Mouse (Mus musculus) hindbrain, embryonic 11.5 days (tissue): ENCODE data around the gene Eif2ak4. TPM values are rescaled to one million over a fixed set of nuclear protein-coding genes. Genes with fewer than 3 reads are reported as not detected.

Source experiments
- ATAC-seq: fragments of 200-750 bp; cut with Nextera tagmentation; 2 replicates; pipeline ENCODE4 v1.8.0; 2017; ENCODE audit warnings: mild to moderate bottlenecking, moderate TSS enrichment, moderate library complexity; ENCODE audit not compliant: low FRiP score
- DNase-seq: peaks from one replicate; pipeline ENCODE4 v3.0.0-alpha.2; 2015; ENCODE audit warnings: low spot score
- H3K27ac ChIP-seq: fragments of 300-500 bp; sonication (generic); 2 replicates; pipeline ENCODE4 v1.5.1; 2014; ENCODE audit warnings: mild to moderate bottlenecking, low read depth, low read length
- H3K27me3 ChIP-seq: fragments of 300-500 bp; sonication (generic); 2 replicates; pipeline ENCODE4 v1.6.1; 2014; ENCODE audit warnings: mild to moderate bottlenecking, low read length, moderate library complexity, mixed read lengths; ENCODE audit not compliant: control insufficient read depth, insufficient read depth
- H3K36me3 ChIP-seq: fragments of 300-500 bp; sonication (generic); 2 replicates; pipeline ENCODE4 v1.6.1; 2014; ENCODE audit warnings: mild to moderate bottlenecking, low read length, moderate library complexity, mixed read lengths; ENCODE audit not compliant: control insufficient read depth, insufficient read depth
- H3K4me1 ChIP-seq: fragments of 300-500 bp; sonication (generic); replicated peaks from 2 replicates; pipeline ENCODE4 v1.6.1; 2014; ENCODE audit warnings: low read length, mixed read lengths; ENCODE audit not compliant: control insufficient read depth, insufficient read depth
- H3K4me2 ChIP-seq: fragments of 300-500 bp; sonication (generic); replicated peaks from 2 replicates; pipeline ENCODE4 v1.6.1; 2014; ENCODE audit warnings: mild to moderate bottlenecking, low read depth, low read length
- H3K4me3 ChIP-seq: fragments of 300-500 bp; sonication (generic); 2 replicates; pipeline ENCODE4 v1.5.1; 2014; ENCODE audit warnings: low read depth, low read length
- H3K9ac ChIP-seq: fragments of 300-500 bp; sonication (generic); 2 replicates; pipeline ENCODE4 v1.6.1; 2014; ENCODE audit warnings: low read depth, low read length
- H3K9me3 ChIP-seq: fragments of 300-500 bp; sonication (generic); 2 replicates; pipeline ENCODE4 v1.6.1; 2016; ENCODE audit warnings: low read length; ENCODE audit not compliant: control insufficient read depth
- WGBS: fragments of 180-500 bp; shearing (Covaris S2); extraction: QIAGEN DNeasy Blood & Tissue Kit; methylation state at CpG from one replicate; pipeline ENCODE4 v1.1.7; 2014; 5-methylcytosine and 5-hydroxymethylcytosine counted together
- polyA plus RNA-seq: library from polyadenylated mRNA; unstranded; fragments of >200 nt; fragmentation: Nextera tagmentation; extraction: Ambion mirVana; gene quantifications from 2 replicates; pipeline ENCODE4 v1.2.1, GENCODE M21; 2014

The Eif2ak4 gene
- polyA plus RNA-seq, 1 experiment from 2014 or later = 11.0 TPM

GRCm38 (mm10) chr2:118442723-118443122 lies 54.3 kb downstream of the Eif2ak4 start:
- ATAC-seq = no peak
- H3K9ac ChIP-seq = no peak overlapping the region
- no peak overlapping the region for H3K27ac ChIP-seq
- no peaks in the 10 kb centered on the region for H3K9me3 ChIP-seq
- H3K27me3 ChIP-seq = no peaks in the 10 kb centered on the region
- H3K4me1 ChIP-seq = no peaks in the 10 kb centered on the region
- WGBS = 94% methylated on average over 4 of the region's 4 CpGs
- no peak overlapping the region for H3K4me3 ChIP-seq
- no peak overlapping the region for H3K4me2 ChIP-seq
- no peak for DNase-seq
- no peaks in the 10 kb centered on the region for H3K36me3 ChIP-seq

GRCm38 (mm10) chr2:118445696-118446674 lies 57.6 kb downstream of the Eif2ak4 start:
- ATAC-seq (no peak), DNase-seq (no peak)
- no peaks in the 10 kb centered on the region for H3K4me1 ChIP-seq
- H3K27ac ChIP-seq = no peak overlapping the region
- H3K4me3 ChIP-seq = no peak overlapping the region
- WGBS = 81% methylated on average over 13 of the region's 13 CpGs
- no peak overlapping the region for H3K9ac ChIP-seq
- H3K9me3 ChIP-seq = no peaks in the 10 kb centered on the region
- no peaks in the 10 kb centered on the region for H3K27me3 ChIP-seq
- no peaks in the 10 kb centered on the region for H3K36me3 ChIP-seq
- H3K4me2 ChIP-seq = no peak overlapping the region

GRCm38 (mm10) chr2:118448181-118448580 lies 59.8 kb downstream of the Eif2ak4 start:
- H3K9me3 ChIP-seq = no peaks in the 10 kb centered on the region
- WGBS = 75% methylated on average over 12 of the region's 12 CpGs
- H3K4me1 ChIP-seq = no peaks in the 10 kb centered on the region
- no peak overlapping the region for H3K9ac ChIP-seq
- H3K27me3 ChIP-seq = no peaks in the 10 kb centered on the region
- H3K4me3 ChIP-seq = no peak overlapping the region
- no peak overlapping the region for H3K27ac ChIP-seq
- DNase-seq (no peak), ATAC-seq (no peak)
- no peak overlapping the region for H3K4me2 ChIP-seq
- H3K36me3 ChIP-seq = no peaks in the 10 kb centered on the region

GRCm38 (mm10) chr2:118451056-118451455 lies 62.6 kb downstream of the Eif2ak4 start:
- Histone ChIP-seq H3K27me3 (no peaks in the 10 kb centered on the region), H3K4me2 (no peak overlapping the region), H3K4me1 (no peaks in the 10 kb centered on the region), H3K9ac (no peak overlapping the region), H3K9me3 (no peaks in the 10 kb centered on the region), H3K4me3 (no peak overlapping the region), H3K36me3 (no peaks in the 10 kb centered on the region), H3K27ac (no peak overlapping the region)
- ATAC-seq (no peak), DNase-seq (no peak)
- WGBS = 92% methylated on average over 6 of the region's 6 CpGs

GRCm38 (mm10) chr2:118457029-118457428 lies 68.6 kb downstream of the Eif2ak4 start:
- ATAC-seq (no peak), DNase-seq (no peak)
- H3K9me3 ChIP-seq = no peaks in the 10 kb centered on the region
- H3K27ac ChIP-seq = no peak overlapping the region
- 89% methylated on average over 3 of the region's 3 CpGs for WGBS
- H3K27me3 ChIP-seq = no peaks in the 10 kb centered on the region
- H3K4me1 ChIP-seq = no peaks in the 10 kb centered on the region
- no peak overlapping the region for H3K4me2 ChIP-seq
- H3K4me3 ChIP-seq = no peak overlapping the region
- H3K36me3 ChIP-seq = no peaks in the 10 kb centered on the region
- H3K9ac ChIP-seq = no peak overlapping the region

- H3K4me1 ChIP-seq = no peaks in the 10 kb centered on the region
- H3K9me3 ChIP-seq = no peaks in the 10 kb centered on the region
- H3K27ac ChIP-seq = peak overlapping the region; percentile 40
- no peaks in the 10 kb centered on the region for H3K36me3 ChIP-seq
- WGBS = 78% methylated on average over 13 of the region's 13 CpGs
- H3K9ac ChIP-seq = no peak overlapping the region
- no peak overlapping the region for H3K4me3 ChIP-seq
- no peaks in the 10 kb centered on the region for H3K27me3 ChIP-seq
- no peak overlapping the region for H3K4me2 ChIP-seq
- ATAC-seq (peak; percentile 70), DNase-seq (peak; percentile 63)
Measured at GRCm38 (mm10) chr2:118457463-118458261, 69.2 kb downstream of the Eif2ak4 start.

- Histone ChIP-seq H3K9me3 (no peaks in the 10 kb centered on the region), H3K36me3 (0 out of 2 replicates have a peak, but pooled peaks cover 1% of the 10 kb centered on the region), H3K4me1 (no peaks in the 10 kb centered on the region), H3K9ac (no peak overlapping the region), H3K4me3 (no peak overlapping the region), H3K27ac (no peak overlapping the region), H3K4me2 (no peak overlapping the region), H3K27me3 (no peaks in the 10 kb centered on the region)
- no peak for ATAC-seq
- no peak for DNase-seq
- 80% methylated on average over 16 of the region's 16 CpGs for WGBS
Measured at GRCm38 (mm10) chr2:118461480-118462165, 73.2 kb downstream of the Eif2ak4 start.

GRCm38 (mm10) chr2:118463480-118463879 lies 75.1 kb downstream of the Eif2ak4 start:
- H3K9me3 ChIP-seq = no peaks in the 10 kb centered on the region

More at GRCm38 (mm10) chr2:118463480-118463879, 75.1 kb downstream of the Eif2ak4 start:
- 77% methylated on average over 5 of the region's 5 CpGs for WGBS
- no peak overlapping the region for H3K9ac ChIP-seq
- 0 out of 2 replicates have a peak, but pooled peaks cover 2% of the 10 kb centered on the region for H3K36me3 ChIP-seq
- no peaks in the 10 kb centered on the region for H3K27me3 ChIP-seq
- ATAC-seq (no peak), DNase-seq (no peak)
- no peak overlapping the region for H3K4me2 ChIP-seq
- no peak overlapping the region for H3K27ac ChIP-seq
- H3K4me3 ChIP-seq = no peak overlapping the region
- no peaks in the 10 kb centered on the region for H3K4me1 ChIP-seq
